Mouse (Mus musculus): ENCODE data around the gene Nudcd3. TPM values are rescaled to one million over a fixed set of nuclear protein-coding genes. Genes with fewer than 3 reads are reported as not detected.

The Nudcd3 gene
- polyA plus RNA-seq, 1 experiment from 2014 or later = 30.4 TPM

DNA sequence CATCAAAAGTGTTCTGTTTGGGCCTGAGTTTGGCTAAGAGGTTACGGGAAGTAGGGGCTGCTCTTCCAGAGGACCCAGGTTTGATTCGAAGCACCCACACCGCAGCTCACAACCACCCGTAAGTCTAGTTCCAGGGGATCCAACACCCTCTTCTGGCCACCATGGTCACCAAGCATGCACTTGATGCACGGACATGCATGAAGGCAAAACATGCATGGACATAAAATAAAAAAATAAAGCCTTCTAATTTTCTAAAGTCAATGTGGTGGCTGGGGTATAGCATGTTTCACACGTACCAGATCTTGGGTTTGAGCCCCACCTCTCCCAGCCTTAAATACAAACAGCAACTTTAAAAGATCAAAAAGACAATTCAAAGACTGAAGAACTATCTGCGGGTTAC lies 35.4 kb downstream of the Nudcd3 start:
- WGBS = 96% methylated on average over 7 of the region's 7 CpGs
- H3K27ac ChIP-seq (replicated peaks in 1 of 2; ENCODE audit: control insufficient read depth in 1 of 2, insufficient read depth in 1 of 2, low read depth in 2 of 2, low read length in 2 of 2) = no peak overlapping the region
- H3K4me3 ChIP-seq (ENCODE audit: control insufficient read depth in 1 of 2, insufficient read depth in 1 of 2, low read depth in 1 of 2, low read length in 2 of 2) = no peak overlapping the region
- H3K9ac ChIP-seq (ENCODE audit: low read length) = no peak overlapping the region
- peaks cover 0 to 27% of the 10 kb centered on the region in 2 experiments; a peak in 1 of 4 replicates for H3K4me1 ChIP-seq (ENCODE audit: control insufficient read depth in 2 of 2, insufficient read depth in 2 of 2, low read length in 2 of 2)
- H3K27me3 ChIP-seq (ENCODE audit: control insufficient read depth, insufficient read depth, low read length) = no peaks in the 10 kb centered on the region
- H3K4me2 ChIP-seq (ENCODE audit: low read length) = no peak overlapping the region
- no peak for ATAC-seq (ENCODE audit: insufficient number of reproducible peaks, insufficient read depth, low FRiP score, low read depth)
- no peaks in the 10 kb centered on the region for H3K9me3 ChIP-seq (ENCODE audit: control insufficient read depth, low read length)
- no peaks in the 10 kb centered on the region for H3K36me3 ChIP-seq (ENCODE audit: control insufficient read depth, insufficient read depth, low read length)

DNA sequence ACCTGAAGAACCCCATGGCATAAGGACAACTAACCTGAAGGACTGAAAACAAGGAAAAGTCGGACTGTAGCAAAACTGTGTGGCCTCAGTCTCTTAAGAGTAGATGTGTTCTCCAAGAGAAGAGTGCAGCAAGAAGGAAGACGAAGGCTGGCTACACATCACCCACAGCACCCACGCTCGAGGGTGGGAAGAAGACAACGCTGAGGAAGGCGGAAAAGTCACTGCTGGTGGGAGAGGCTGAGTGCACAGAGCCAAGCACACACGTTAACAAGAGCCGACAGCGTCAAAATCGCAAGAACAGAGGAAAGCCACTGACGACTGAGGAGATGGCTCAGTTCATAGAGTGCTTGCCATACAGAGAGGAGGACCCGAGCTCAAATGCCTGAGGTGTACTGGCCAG lies 36.5 kb downstream of the Nudcd3 start:
- no peaks in the 10 kb centered on the region for H3K9me3 ChIP-seq (ENCODE audit: control insufficient read depth, low read length)
- no peaks in the 10 kb centered on the region for H3K36me3 ChIP-seq (ENCODE audit: control insufficient read depth, insufficient read depth, low read length)
- WGBS = 83% methylated on average over 12 of the region's 12 CpGs
- H3K4me3 ChIP-seq (ENCODE audit: control insufficient read depth in 1 of 2, insufficient read depth in 1 of 2, low read depth in 1 of 2, low read length in 2 of 2) = no peak overlapping the region
- H3K27ac ChIP-seq (replicated peaks in 1 of 2; ENCODE audit: control insufficient read depth in 1 of 2, insufficient read depth in 1 of 2, low read depth in 2 of 2, low read length in 2 of 2) = no peak overlapping the region
- H3K27me3 ChIP-seq (ENCODE audit: control insufficient read depth, insufficient read depth, low read length) = no peaks in the 10 kb centered on the region
- H3K4me2 ChIP-seq (ENCODE audit: low read length) = no peak overlapping the region
- no peak for ATAC-seq (ENCODE audit: insufficient number of reproducible peaks, insufficient read depth, low FRiP score, low read depth)
- peaks cover 2 to 19% of the 10 kb centered on the region in 2 experiments; a peak in 2 of 4 replicates for H3K4me1 ChIP-seq (ENCODE audit: control insufficient read depth in 2 of 2, insufficient read depth in 2 of 2, low read length in 2 of 2)
- no peak overlapping the region for H3K9ac ChIP-seq (ENCODE audit: low read length)

DNA sequence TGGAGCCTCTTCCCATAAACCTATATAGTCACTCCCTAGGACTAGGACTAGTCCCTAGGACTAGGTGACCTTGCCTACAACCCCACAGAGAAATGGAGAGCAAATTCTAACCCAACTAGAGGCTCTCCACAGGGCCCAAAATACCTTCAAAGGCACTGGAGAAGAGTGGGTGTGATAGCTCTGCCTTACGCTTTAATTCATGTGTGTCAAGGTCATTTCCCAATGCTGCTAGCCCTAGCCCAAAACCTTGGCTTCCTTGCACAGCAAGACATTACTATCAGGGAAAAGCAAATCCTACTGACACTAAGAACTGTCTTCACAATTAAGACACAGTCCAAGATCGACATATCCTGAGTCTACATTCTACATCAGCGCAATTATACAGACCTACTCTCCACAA lies 37.2 kb downstream of the Nudcd3 start:
- no peak for ATAC-seq (ENCODE audit: insufficient number of reproducible peaks, insufficient read depth, low FRiP score, low read depth)
- Histone ChIP-seq H3K4me3 (ENCODE audit: control insufficient read depth in 1 of 2, insufficient read depth in 1 of 2, low read depth in 1 of 2, low read length in 2 of 2) (no peak overlapping the region), H3K27ac (replicated peaks in 1 of 2; ENCODE audit: control insufficient read depth in 1 of 2, insufficient read depth in 1 of 2, low read depth in 2 of 2, low read length in 2 of 2) (0 out of 4 replicates have a peak overlapping the region, but pooled peaks of 1 of the 2 experiments have one; percentile 14), H3K4me1 (ENCODE audit: control insufficient read depth in 2 of 2, insufficient read depth in 2 of 2, low read length in 2 of 2) (peaks cover 2 to 19% of the 10 kb centered on the region in 2 experiments; a peak in 2 of 4 replicates), H3K27me3 (ENCODE audit: control insufficient read depth, insufficient read depth, low read length) (no peaks in the 10 kb centered on the region), H3K9ac (ENCODE audit: low read length) (no peak overlapping the region), H3K4me2 (ENCODE audit: low read length) (no peak overlapping the region), H3K9me3 (ENCODE audit: control insufficient read depth, low read length) (no peaks in the 10 kb centered on the region), H3K36me3 (ENCODE audit: control insufficient read depth, insufficient read depth, low read length) (no peaks in the 10 kb centered on the region)
- WGBS = 81% methylated on average over 3 of the region's 3 CpGs

DNA sequence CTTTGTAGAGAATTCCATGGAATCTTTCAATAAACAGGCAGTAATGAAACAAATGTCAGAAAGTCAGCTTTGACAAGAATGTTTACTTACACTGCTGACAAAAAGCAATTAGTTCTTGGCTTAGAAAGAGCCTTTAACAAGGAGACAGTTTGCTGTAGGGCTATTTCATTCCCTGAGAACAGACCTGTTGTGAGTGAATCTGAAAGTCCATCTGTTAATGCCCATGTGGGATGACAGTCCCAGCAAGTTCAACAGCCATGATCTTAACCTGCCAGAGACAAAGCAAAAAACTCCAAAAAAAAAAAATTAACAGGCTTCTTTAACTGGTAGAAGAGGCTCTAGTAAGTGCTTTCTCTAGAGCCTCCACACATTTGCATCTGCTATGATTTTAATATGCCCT lies 38.7 kb downstream of the Nudcd3 start:
- peaks cover 8 to 30% of the 10 kb centered on the region in 2 experiments for H3K4me1 ChIP-seq (ENCODE audit: control insufficient read depth in 2 of 2, insufficient read depth in 2 of 2, low read length in 2 of 2)
- H3K4me2 ChIP-seq (ENCODE audit: low read length) = no peak overlapping the region
- no peak overlapping the region for H3K4me3 ChIP-seq (ENCODE audit: control insufficient read depth in 1 of 2, insufficient read depth in 1 of 2, low read depth in 1 of 2, low read length in 2 of 2)
- H3K36me3 ChIP-seq (ENCODE audit: control insufficient read depth, insufficient read depth, low read length) = no peaks in the 10 kb centered on the region
- no peak overlapping the region for H3K9ac ChIP-seq (ENCODE audit: low read length)
- no peaks in the 10 kb centered on the region for H3K27me3 ChIP-seq (ENCODE audit: control insufficient read depth, insufficient read depth, low read length)
- H3K27ac ChIP-seq (replicated peaks in 1 of 2; ENCODE audit: control insufficient read depth in 1 of 2, insufficient read depth in 1 of 2, low read depth in 2 of 2, low read length in 2 of 2) = no peak overlapping the region
- no peak for ATAC-seq (ENCODE audit: insufficient number of reproducible peaks, insufficient read depth, low FRiP score, low read depth)
- no peaks in the 10 kb centered on the region for H3K9me3 ChIP-seq (ENCODE audit: control insufficient read depth, low read length)

DNA sequence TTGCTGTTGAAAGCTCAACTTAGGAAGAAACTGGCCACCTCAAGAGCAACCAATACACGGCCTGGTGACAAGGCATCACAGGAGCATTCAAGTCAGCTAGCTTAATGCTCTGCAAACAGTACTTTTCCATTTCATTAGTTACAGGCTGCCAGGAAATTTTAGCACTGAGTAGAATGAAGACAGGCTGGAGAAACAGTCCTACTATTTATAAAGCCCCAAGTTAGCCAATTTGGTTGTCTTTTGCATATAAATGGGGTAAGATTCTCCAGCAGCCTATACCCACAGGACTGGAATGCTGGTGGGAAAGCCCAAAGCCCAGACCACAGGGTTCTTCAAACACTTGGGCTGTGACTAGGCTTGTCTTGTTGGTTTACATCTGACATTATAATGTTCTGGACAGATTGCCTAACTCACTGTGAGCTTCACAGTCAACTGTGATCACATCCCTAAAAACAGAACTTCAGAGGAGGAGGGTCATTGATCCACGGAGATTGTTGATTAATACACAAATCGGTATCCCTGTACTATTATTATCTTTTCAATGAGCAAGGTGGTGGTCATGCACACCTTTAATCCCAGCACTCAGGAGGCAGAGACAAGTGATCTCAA lies 39.4 kb downstream of the Nudcd3 start:
- peaks cover 9 to 33% of the 10 kb centered on the region in 2 experiments for H3K4me1 ChIP-seq (ENCODE audit: control insufficient read depth in 2 of 2, insufficient read depth in 2 of 2, low read length in 2 of 2)
- H3K9me3 ChIP-seq (ENCODE audit: control insufficient read depth, low read length) = no peaks in the 10 kb centered on the region
- no peaks in the 10 kb centered on the region for H3K36me3 ChIP-seq (ENCODE audit: control insufficient read depth, insufficient read depth, low read length)
- H3K4me2 ChIP-seq (ENCODE audit: low read length) = no peak overlapping the region
- H3K9ac ChIP-seq (ENCODE audit: low read length) = no peak overlapping the region
- H3K27me3 ChIP-seq (ENCODE audit: control insufficient read depth, insufficient read depth, low read length) = no peaks in the 10 kb centered on the region
- WGBS = 63% methylated on average over 3 of the region's 3 CpGs
- H3K4me3 ChIP-seq (ENCODE audit: control insufficient read depth in 1 of 2, insufficient read depth in 1 of 2, low read depth in 1 of 2, low read length in 2 of 2) = no peak overlapping the region
- H3K27ac ChIP-seq (replicated peaks in 1 of 2; ENCODE audit: control insufficient read depth in 1 of 2, insufficient read depth in 1 of 2, low read depth in 2 of 2, low read length in 2 of 2) = no peak overlapping the region
- ATAC-seq (ENCODE audit: insufficient number of reproducible peaks, insufficient read depth, low FRiP score, low read depth) = no peak

DNA sequence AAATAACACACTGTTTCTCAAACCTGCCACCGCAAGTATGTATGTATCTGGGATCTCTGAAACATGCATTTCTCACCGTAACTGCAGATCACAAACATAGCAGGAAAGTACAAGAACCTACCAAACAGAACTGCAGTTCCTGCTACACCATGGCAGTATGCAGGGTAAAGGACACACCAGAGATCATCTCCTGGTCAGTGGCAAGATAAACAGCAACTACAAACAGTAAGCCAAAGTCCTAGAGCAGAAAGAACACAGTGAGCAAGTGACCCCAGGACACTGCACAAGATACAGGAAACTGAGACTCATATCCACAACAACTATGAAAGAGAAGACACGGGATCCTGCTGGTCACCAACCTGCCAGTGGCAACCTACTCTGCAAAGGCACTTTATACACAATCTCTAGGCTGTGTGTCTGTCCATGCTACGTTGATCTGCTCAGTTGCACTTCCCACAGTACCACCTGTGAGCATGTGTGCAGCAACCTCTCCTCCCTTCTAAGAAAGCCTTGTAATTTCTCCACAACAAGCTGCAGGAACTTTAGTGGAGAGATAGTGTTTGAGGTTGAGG lies 40.4 kb downstream of the Nudcd3 start:
- H3K4me3 ChIP-seq (ENCODE audit: control insufficient read depth in 1 of 2, insufficient read depth in 1 of 2, low read depth in 1 of 2, low read length in 2 of 2) = no peak overlapping the region
- no peaks in the 10 kb centered on the region for H3K36me3 ChIP-seq (ENCODE audit: control insufficient read depth, insufficient read depth, low read length)
- H3K27ac ChIP-seq (replicated peaks in 1 of 2; ENCODE audit: control insufficient read depth in 1 of 2, insufficient read depth in 1 of 2, low read depth in 2 of 2, low read length in 2 of 2) = no peak overlapping the region
- H3K9me3 ChIP-seq (ENCODE audit: control insufficient read depth, low read length) = no peaks in the 10 kb centered on the region
- peaks cover 11 to 41% of the 10 kb centered on the region in 2 experiments for H3K4me1 ChIP-seq (ENCODE audit: control insufficient read depth in 2 of 2, insufficient read depth in 2 of 2, low read length in 2 of 2)
- H3K9ac ChIP-seq (ENCODE audit: low read length) = no peak overlapping the region
- WGBS = 84% methylated on average over 4 of the region's 4 CpGs
- H3K4me2 ChIP-seq (ENCODE audit: low read length) = no peak overlapping the region
- no peak for ATAC-seq (ENCODE audit: insufficient number of reproducible peaks, insufficient read depth, low FRiP score, low read depth)
- H3K27me3 ChIP-seq (ENCODE audit: control insufficient read depth, insufficient read depth, low read length) = no peaks in the 10 kb centered on the region

DNA sequence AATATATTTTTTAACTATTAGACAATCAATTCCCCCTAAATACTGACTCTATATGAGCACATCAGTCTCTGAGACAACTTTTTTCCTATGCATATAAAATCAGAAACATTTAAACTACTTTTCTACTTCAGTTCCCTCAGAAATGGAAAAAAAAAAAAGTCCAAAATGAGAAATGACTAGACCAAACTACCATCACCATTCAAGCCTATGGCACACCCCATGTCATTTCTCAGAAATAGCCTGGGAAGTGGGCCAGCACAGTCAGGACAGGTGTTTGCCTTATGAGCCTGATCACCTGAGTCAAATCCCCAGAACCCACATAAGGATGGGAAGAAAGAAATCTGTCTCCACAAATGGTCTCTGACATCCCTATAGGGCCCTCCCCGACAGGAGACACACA lies 41.7 kb downstream of the Nudcd3 start:
- Histone ChIP-seq H3K4me1 (ENCODE audit: control insufficient read depth in 2 of 2, insufficient read depth in 2 of 2, low read length in 2 of 2) (peaks cover 20 to 51% of the 10 kb centered on the region in 2 experiments), H3K9ac (ENCODE audit: low read length) (no peak overlapping the region), H3K27ac (replicated peaks in 1 of 2; ENCODE audit: control insufficient read depth in 1 of 2, insufficient read depth in 1 of 2, low read depth in 2 of 2, low read length in 2 of 2) (no peak overlapping the region), H3K4me3 (ENCODE audit: control insufficient read depth in 1 of 2, insufficient read depth in 1 of 2, low read depth in 1 of 2, low read length in 2 of 2) (no peak overlapping the region), H3K4me2 (ENCODE audit: low read length) (no peak overlapping the region), H3K36me3 (ENCODE audit: control insufficient read depth, insufficient read depth, low read length) (no peaks in the 10 kb centered on the region), H3K9me3 (ENCODE audit: control insufficient read depth, low read length) (no peaks in the 10 kb centered on the region), H3K27me3 (ENCODE audit: control insufficient read depth, insufficient read depth, low read length) (no peaks in the 10 kb centered on the region)
- no peak for ATAC-seq (ENCODE audit: insufficient number of reproducible peaks, insufficient read depth, low FRiP score, low read depth)
- 94% methylated on average over 1 of the region's 1 CpGs for WGBS

DNA sequence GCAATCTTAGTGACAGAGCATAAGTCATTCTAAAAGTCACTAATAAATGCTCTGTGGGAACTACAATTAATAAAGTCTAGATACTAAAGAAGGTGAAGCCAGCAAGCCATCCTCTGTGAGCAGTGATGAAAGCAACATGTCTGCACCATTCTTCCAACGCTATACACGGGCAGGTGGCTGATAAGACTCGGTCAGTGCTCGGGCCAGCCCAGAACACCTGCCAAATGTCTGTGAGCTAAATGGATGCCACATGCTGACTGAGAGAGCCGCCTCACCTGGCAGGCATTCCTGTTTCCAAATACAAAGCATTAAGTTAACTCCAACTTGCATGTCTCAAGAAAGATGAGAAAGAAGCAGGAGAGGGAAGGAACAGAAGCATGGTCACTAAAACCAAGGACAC lies 43.1 kb downstream of the Nudcd3 start:
- Histone ChIP-seq H3K4me1 (ENCODE audit: control insufficient read depth in 2 of 2, insufficient read depth in 2 of 2, low read length in 2 of 2) (peaks cover 20 to 50% of the 10 kb centered on the region in 2 experiments), H3K9me3 (ENCODE audit: control insufficient read depth, low read length) (no peaks in the 10 kb centered on the region), H3K4me3 (ENCODE audit: control insufficient read depth in 1 of 2, insufficient read depth in 1 of 2, low read depth in 1 of 2, low read length in 2 of 2) (no peak overlapping the region), H3K27ac (replicated peaks in 1 of 2; ENCODE audit: control insufficient read depth in 1 of 2, insufficient read depth in 1 of 2, low read depth in 2 of 2, low read length in 2 of 2) (no peak overlapping the region), H3K9ac (ENCODE audit: low read length) (no peak overlapping the region), H3K4me2 (ENCODE audit: low read length) (no peak overlapping the region), H3K27me3 (ENCODE audit: control insufficient read depth, insufficient read depth, low read length) (no peaks in the 10 kb centered on the region), H3K36me3 (ENCODE audit: control insufficient read depth, insufficient read depth, low read length) (no peaks in the 10 kb centered on the region)
- ATAC-seq (ENCODE audit: insufficient number of reproducible peaks, insufficient read depth, low FRiP score, low read depth) = no peak
- 25% methylated on average over 5 of the region's 5 CpGs for WGBS

Measured in heart, embryonic 14.5 days (tissue).